Mouse (Mus musculus) spleen, adult 2 months (tissue): ENCODE data around the gene Eml2. TPM values are rescaled to one million over a fixed set of nuclear protein-coding genes. Genes with fewer than 3 reads are reported as not detected.

Experiments used
- DNase-seq, 2 experiments: peaks; one replicate each; pipeline versions ENCODE4 v3.0.0 to v3.0.0-alpha.2; 2012 to 2021; ENCODE audit warnings: low spot score in 2 of 2, low read depth in 1 of 2
- H3K27ac ChIP-seq: fragments of 200-500 bp; 2 replicates; pipeline ENCODE4 v1.5.1; 2012; ENCODE audit warnings: low read length, inconsistent platforms; ENCODE audit not compliant: insufficient read depth
- H3K27me3 ChIP-seq: fragments of 200-500 bp; 2 replicates; pipeline ENCODE4 v1.6.1; 2012; ENCODE audit warnings: mild to moderate bottlenecking, moderate library complexity, low read length, inconsistent platforms; ENCODE audit not compliant: control insufficient read depth, insufficient read depth
- H3K36me3 ChIP-seq: fragments of 200-500 bp; 2 replicates; pipeline ENCODE4 v1.6.1; 2012; ENCODE audit warnings: mild to moderate bottlenecking, low read length, inconsistent platforms; ENCODE audit not compliant: control insufficient read depth, insufficient read depth
- H3K4me1 ChIP-seq: fragments of 200-500 bp; 2 replicates; pipeline ENCODE4 v1.6.1; 2011; ENCODE audit warnings: inconsistent platforms; ENCODE audit not compliant: control insufficient read depth, insufficient read depth, insufficient read length
- H3K4me3 ChIP-seq: fragments of 200-500 bp; 2 replicates; pipeline ENCODE4 v1.5.1; 2011; ENCODE audit warnings: mild to moderate bottlenecking, inconsistent platforms; ENCODE audit not compliant: insufficient read depth, insufficient read length; ENCODE audit errors: extremely low read depth
- CTCF ChIP-seq: fragments of 200-500 bp; IDR thresholded peaks from 2 replicates; pipeline ENCODE4 v1.5.1; 2011; ENCODE audit warnings: mild to moderate bottlenecking, inconsistent platforms; ENCODE audit not compliant: insufficient read depth, insufficient read length, insufficient replicate concordance; ENCODE audit errors: extremely low read depth
- POLR2A ChIP-seq: fragments of 200-500 bp; IDR thresholded peaks from 2 replicates; pipeline ENCODE4 v1.6.1; 2011; ENCODE audit warnings: low read depth, low read length, inconsistent platforms
- WGBS: fragments of 180-500 bp; shearing (Covaris S2); methylation state at CpG from one replicate; pipeline ENCODE4 v1.1.7; 2018; 5-methylcytosine and 5-hydroxymethylcytosine counted together
- polyA plus RNA-seq: library from polyadenylated mRNA; depleted of rRNA; stranded (reverse); fragments of >200 nt; gene quantifications from 2 replicates; pipeline ENCODE4 v1.2.3, GENCODE M21; 2012

Gene Eml2
- polyA plus RNA-seq, 1 experiment = 27.9 TPM

- Histone ChIP-seq H3K27me3 (no peaks in the 10 kb centered on the region), H3K4me3 (peak within 1 kb of the TSS; percentile 71), H3K4me1 (peaks cover 3% of the 10 kb centered on the region; the same call in 1 of the 2 replicates), H3K36me3 (no peaks in the 10 kb centered on the region), H3K27ac (peak within 1 kb of the TSS; percentile 98)
- TF ChIP-seq POLR2A = peak; percentile 80
- TF ChIP-seq CTCF = 0 out of 2 replicates have a peak, but pooled peaks have one; percentile 9
- peak; percentile 99 to 100 for DNase-seq
- WGBS = under 1% methylated on average over 89 of the region's 91 CpGs
These were observed 51.9 kb downstream of the Eml2 start, which contains the start of gene Opa3 for GRCm38 (mm10) chr7:19227883-19228792. TSS of gene Opa3 (plus strand) at chr7:19228334.

- TF ChIP-seq POLR2A (peak; percentile 18; the same call in 1 of the 2 replicates), CTCF (no peak)
- DNase-seq = no peak
- Histone ChIP-seq H3K27me3 (no peaks in the 10 kb centered on the region), H3K4me3 (peak overlapping the region; percentile 70), H3K27ac (peak overlapping the region; percentile 78), H3K4me1 (peaks cover 3% of the 10 kb centered on the region; the same call in 1 of the 2 replicates), H3K36me3 (no peaks in the 10 kb centered on the region)
- under 1% methylated on average over 14 of the region's 14 CpGs for whole genome bisulfite sequencing
These were observed 52.5 kb downstream of the Eml2 start for GRCm38 (mm10) chr7:19228793-19229148.

- H3K36me3 ChIP-seq = no peaks in the 10 kb centered on the region
- peak overlapping the region; percentile 78; the same call in 1 of the 2 replicates for H3K27ac ChIP-seq
- no peak for DNase-seq
- no peak for TF ChIP-seq CTCF
- TF ChIP-seq POLR2A = no peak
- H3K4me1 ChIP-seq = peaks cover 3% of the 10 kb centered on the region; the same call in 1 of the 2 replicates
- 23% methylated on average over 5 of the region's 5 CpGs for WGBS
- H3K27me3 ChIP-seq = no peaks in the 10 kb centered on the region
- peak overlapping the region; percentile 70 for H3K4me3 ChIP-seq
These were observed 53.2 kb downstream of the Eml2 start for GRCm38 (mm10) chr7:19229404-19229803.

GRCm38 (mm10) chr7:19230041-19230580 lies 53.9 kb downstream of the Eml2 start:
- no peak overlapping the region for H3K4me3 ChIP-seq
- no peaks in the 10 kb centered on the region for H3K36me3 ChIP-seq
- peaks cover 3% of the 10 kb centered on the region; the same call in 1 of the 2 replicates for H3K4me1 ChIP-seq
- WGBS = 96% methylated on average over 2 of the region's 2 CpGs
- no peaks in the 10 kb centered on the region for H3K27me3 ChIP-seq
- no peak overlapping the region for H3K27ac ChIP-seq
- no peak for TF ChIP-seq CTCF
- no peak for TF ChIP-seq POLR2A
- DNase-seq = no peak

GRCm38 (mm10) chr7:19230899-19231298 lies 54.7 kb downstream of the Eml2 start:
- Histone ChIP-seq H3K27ac (no peak overlapping the region), H3K4me1 (peaks cover 3% of the 10 kb centered on the region; the same call in 1 of the 2 replicates), H3K4me3 (no peak overlapping the region), H3K27me3 (no peaks in the 10 kb centered on the region), H3K36me3 (no peaks in the 10 kb centered on the region)
- WGBS = 96% methylated on average over 5 of the region's 5 CpGs
- TF ChIP-seq POLR2A = no peak
- TF ChIP-seq CTCF = no peak
- DNase-seq = no peak

- 89% methylated on average over 3 of the region's 3 CpGs for WGBS
- Histone ChIP-seq H3K4me1 (peaks cover 3% of the 10 kb centered on the region; the same call in 1 of the 2 replicates), H3K36me3 (no peaks in the 10 kb centered on the region), H3K27ac (no peak overlapping the region), H3K4me3 (no peak overlapping the region), H3K27me3 (no peaks in the 10 kb centered on the region)
- TF ChIP-seq CTCF = no peak
- TF ChIP-seq POLR2A = no peak
- no peak for DNase-seq
These were observed 55.6 kb downstream of the Eml2 start for GRCm38 (mm10) chr7:19231849-19232248.
